8 mouse cellular contexts compared by ENCODE assay signal in genomic region chr2:28463919-28464318, GRCm38 (mm10). TPM values are rescaled to one million over a fixed set of nuclear protein-coding genes. Genes with fewer than 3 reads are reported as not detected.
DNase-seq lines count a peak whose midpoint lies in the region; ATAC-seq and TF ChIP-seq lines count a peak whose summit lies in the region.

No protein-coding gene starts in this region.

- H3K36me3 ChIP-seq in heart, embryonic 10.5 days: peaks cover 2% of the 10 kb centered on the region
- H3K36me3 ChIP-seq in E14TG2a.4 (ENCODE audit: insufficient read depth, low read length): peaks cover 17% of the 10 kb centered on the region

- H3K9me3 ChIP-seq in heart, embryonic 10.5 days: no peaks in the 10 kb centered on the region
- no peaks in the 10 kb centered on the region for H3K9me3 ChIP-seq in E14TG2a.4 (ENCODE audit: low read length)

- H3K4me3 ChIP-seq in heart, embryonic 10.5 days: no peak overlapping the region
- no peak overlapping the region for H3K4me3 ChIP-seq in E14TG2a.4 (replicated peaks; ENCODE audit: low read length)

- WGBS in heart, embryonic 10.5 days: 40% methylated on average over 3 of the region's 3 CpGs

- peaks cover 21% of the 10 kb centered on the region for H3K27me3 ChIP-seq in heart, embryonic 10.5 days (ENCODE audit: insufficient read depth, poor library complexity, severe bottlenecking)
- H3K27me3 ChIP-seq in E14TG2a.4 (ENCODE audit: insufficient read depth, low read length): peaks cover 3% of the 10 kb centered on the region; the same call in 1 of the 2 replicates

- intact Hi-C loops in heart, postnatal 36 days (cut with DNase I): no loop called here

- H3K27ac ChIP-seq in heart, embryonic 10.5 days: no peak overlapping the region

- ATAC-seq in erythroblast, adult 5-6 weeks (replicated peaks; ENCODE audit: low FRiP score, poor library complexity, severe bottlenecking): peak; percentile 71; the same call in 1 of the 2 replicates

- DNase-seq in heart, postnatal 36 days: peak; percentile 45 to 66
- DNase-seq in heart, embryonic 10.5 days (ENCODE audit: low spot score): no peak
- DNase-seq in adrenal gland, postnatal 36 days: peak; percentile 63 to 73
- DNase-seq in left cerebral cortex, adult 11 months (ENCODE audit: low spot score): peak; percentile 53
- peak; percentile 64 to 71 for DNase-seq in natural killer cell, adult 2 months (ENCODE audit: low spot score in 2 of 2)
- DNase-seq in thymus, postnatal 4 days: peak; percentile 78

- peak; percentile 95 for TF ChIP-seq CTCF in E14TG2a.4 (conservative IDR thresholded peaks at IDR 0.05; ENCODE audit: low read length)

- H3K4me1 ChIP-seq in heart, embryonic 10.5 days: peaks cover 21% of the 10 kb centered on the region
- peaks cover 44% of the 10 kb centered on the region for H3K4me1 ChIP-seq in E14TG2a.4 (replicated peaks; ENCODE audit: low read depth, low read length)

RNA-seq across cellular contexts. Expression of gene 1700007K13Rik, which starts 2.2 kb away (rescaled TPM):
- total RNA-seq in heart, postnatal 36 days (2021): not detected
- 0.54 and 0.72 TPM in 2 replicates for polyA plus RNA-seq in heart, embryonic 10.5 days (2016; fragmentation: Nextera tagmentation; extraction: Ambion mirVana)
- not detected for total RNA-seq in adrenal gland, postnatal 36 days (2021)
- total RNA-seq in erythroblast, adult 5-6 weeks (2015; ENCODE audit: low replicate concordance): not detected in 2 replicates
- total RNA-seq in erythroblast, adult 5-6 weeks (2017; ENCODE audit: low replicate concordance): not detected in 2 replicates

RNA-seq across cellular contexts. Expression of gene Mrps2, which starts 3.9 kb away (rescaled TPM):
- 10 to 100 TPM; 38.2 to 41.8 TPM for total RNA-seq in heart, postnatal 36 days (2021)
- 60.7 and 67.7 TPM in 2 replicates for polyA plus RNA-seq in heart, embryonic 10.5 days (2016; fragmentation: Nextera tagmentation; extraction: Ambion mirVana)
- 10 to 100 TPM; 51.1 to 56.2 TPM for total RNA-seq in adrenal gland, postnatal 36 days (2021)
- total RNA-seq in erythroblast, adult 5-6 weeks (2015; ENCODE audit: low replicate concordance): 8.2 and 16.9 TPM in 2 replicates
- total RNA-seq in erythroblast, adult 5-6 weeks (2017; ENCODE audit: low replicate concordance): 3.2 and 7.5 TPM in 2 replicates

RNA-seq across cellular contexts. Expression of gene Ppp1r26, which starts 17.3 kb away (rescaled TPM):
- total RNA-seq in heart, postnatal 36 days (2021): 1 to 10 TPM; 3.2 to 4.7 TPM
- polyA plus RNA-seq in heart, embryonic 10.5 days (2016; fragmentation: Nextera tagmentation; extraction: Ambion mirVana): 3.6 and 3.7 TPM in 2 replicates
- 1 to 10 TPM; 5.1 to 5.6 TPM for total RNA-seq in adrenal gland, postnatal 36 days (2021)
- not detected in 2 replicates for total RNA-seq in erythroblast, adult 5-6 weeks (2015; ENCODE audit: low replicate concordance)
- total RNA-seq in erythroblast, adult 5-6 weeks (2017; ENCODE audit: low replicate concordance): 0.28 TPM in 1 of 2 replicates, not detected in the other

RNA-seq across cellular contexts. Expression of gene Gbgt1, which starts 32.8 kb away (rescaled TPM):
- 1 to 10 TPM; 2.6 to 3.7 TPM for total RNA-seq in heart, postnatal 36 days (2021)
- 0.13 TPM in 1 of 2 replicates, not detected in the other for polyA plus RNA-seq in heart, embryonic 10.5 days (2016; fragmentation: Nextera tagmentation; extraction: Ambion mirVana)
- total RNA-seq in adrenal gland, postnatal 36 days (2021): 1 to 10 TPM; 3.7 to 4.3 TPM
- not detected in 2 replicates for total RNA-seq in erythroblast, adult 5-6 weeks (2015; ENCODE audit: low replicate concordance)
- total RNA-seq in erythroblast, adult 5-6 weeks (2017; ENCODE audit: low replicate concordance): not detected in 2 replicates

RNA-seq across cellular contexts. Expression of gene Gm10134, which starts 42.0 kb away (rescaled TPM):
- total RNA-seq in heart, postnatal 36 days (2021): 1 to 10 TPM in 1 of 2 experiments, under 1 TPM in 1; 0.84 to 1.3 TPM
- not detected in 2 replicates for polyA plus RNA-seq in heart, embryonic 10.5 days (2016; fragmentation: Nextera tagmentation; extraction: Ambion mirVana)
- total RNA-seq in adrenal gland, postnatal 36 days (2021): 1 to 10 TPM; 2.6 to 3.3 TPM
- 5.9 TPM in 1 of 2 replicates, not detected in the other for total RNA-seq in erythroblast, adult 5-6 weeks (2015; ENCODE audit: low replicate concordance)
- total RNA-seq in erythroblast, adult 5-6 weeks (2017; ENCODE audit: low replicate concordance): not detected in 2 replicates
